Mouse (Mus musculus) lung, adult 2 months (tissue): Measurements from ENCODE around the gene Snx25.

ENCODE experiments used
- CTCF ChIP-seq: fragments of 200-500 bp; IDR thresholded peaks from 2 replicates; pipeline ENCODE4 v1.5.1; 2011; ENCODE audit warnings: mild to moderate bottlenecking, low read length, control low read depth; ENCODE audit not compliant: insufficient read depth
- POLR2A ChIP-seq: fragments of 200-500 bp; IDR thresholded peaks from 2 replicates; pipeline ENCODE4 v1.6.1; 2011; ENCODE audit warnings: low read depth, mild to moderate bottlenecking, control low read depth, low read length, borderline replicate concordance; ENCODE audit errors: extremely low read depth

DNA sequence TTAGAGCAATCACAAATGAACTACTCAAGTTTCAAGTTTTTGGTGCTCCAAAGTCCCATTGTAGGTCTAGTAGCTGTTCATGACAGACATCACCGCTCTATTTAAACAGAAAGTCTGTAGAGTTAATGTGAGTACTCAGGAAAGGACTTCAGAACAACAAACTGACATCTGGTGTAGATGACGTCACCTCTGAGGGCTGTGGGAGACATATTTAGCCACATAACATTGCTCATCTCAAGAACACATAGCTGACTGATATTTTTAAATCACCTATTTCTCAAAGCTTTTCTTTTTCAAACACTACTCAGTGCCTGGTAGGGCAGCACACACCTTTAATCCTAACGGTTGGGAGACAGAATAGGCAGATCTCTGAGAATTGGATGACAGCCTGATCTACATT, 34.8 kb downstream of the Snx25 start:
- TF ChIP-seq POLR2A: no peak
- no peak for TF ChIP-seq CTCF
